Mouse (Mus musculus) testis, adult 2 months (tissue): ENCODE data around the gene Tdrd3.

Experiments
- CTCF ChIP-seq: fragments of 200-500 bp; IDR thresholded peaks from 2 replicates; pipeline ENCODE4 v1.5.1; 2012; ENCODE audit warnings: low read depth, mild to moderate bottlenecking, inconsistent platforms, low read length, moderate library complexity; ENCODE audit not compliant: control insufficient read depth, insufficient read depth, insufficient replicate concordance
- POLR2A ChIP-seq: fragments of 200-500 bp; IDR thresholded peaks from 2 replicates; pipeline ENCODE4 v1.6.1; 2012; ENCODE audit warnings: low read depth, mild to moderate bottlenecking, inconsistent platforms, low read length, moderate library complexity; ENCODE audit not compliant: control insufficient read depth

- TF ChIP-seq POLR2A (no peak), CTCF (no peak)
Observed at GRCm38 (mm10) chr14:87461543-87461942, 45.1 kb downstream of the Tdrd3 start.
